Mouse (Mus musculus): ENCODE measurements at regions not wholly inside any gene's neighbourhood (a gene's known extent, or its start where the extent isn't known, plus 50 kb on each side); places are given as distances from the start of the nearest gene placed in this dataset.

DNA sequence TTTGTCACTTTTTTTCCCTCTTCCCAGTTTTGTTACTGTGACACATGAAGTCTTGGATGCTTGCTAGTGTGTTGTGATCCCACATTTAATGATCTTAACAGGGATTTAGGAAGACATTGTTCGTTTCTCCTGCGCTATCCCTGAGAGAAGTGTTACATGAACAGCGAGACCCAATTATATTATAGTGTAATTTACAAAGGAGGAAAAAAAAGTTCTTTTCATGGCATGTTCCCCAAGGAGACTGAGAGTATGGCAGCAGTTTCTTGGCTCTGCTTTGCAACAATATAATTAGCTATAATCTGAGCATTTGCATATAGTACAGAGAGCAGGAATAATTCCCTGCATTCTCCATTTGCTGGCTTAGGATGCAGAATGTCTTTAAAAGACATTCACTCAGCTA is 168.6 kb downstream of the Insc start:
- no peak for DNase-seq (ENCODE audit: extremely low spot score, low spot score)

DNA sequence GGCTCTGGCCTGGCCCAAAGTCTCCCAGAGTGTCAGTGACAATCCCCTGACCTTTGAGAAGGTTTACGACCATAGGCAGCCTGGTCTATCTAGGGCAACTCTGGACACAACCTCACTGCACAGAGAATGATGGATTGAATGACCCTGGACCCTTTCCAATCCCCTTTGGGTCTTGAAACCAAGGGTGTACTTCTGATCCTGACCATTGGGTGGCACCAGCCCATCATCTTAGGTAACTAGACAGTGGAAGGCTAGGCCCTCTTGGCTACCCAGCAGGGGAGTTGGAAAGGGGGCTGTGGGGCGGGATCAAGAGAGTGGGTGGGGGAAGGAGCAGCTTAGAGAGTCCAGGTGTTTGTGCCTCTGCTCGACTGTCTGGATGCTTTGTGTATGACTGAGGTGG is 178.7 kb downstream of the Insc start:
- DNase-seq (ENCODE audit: extremely low spot score, low spot score) = peak; percentile 75

DNA sequence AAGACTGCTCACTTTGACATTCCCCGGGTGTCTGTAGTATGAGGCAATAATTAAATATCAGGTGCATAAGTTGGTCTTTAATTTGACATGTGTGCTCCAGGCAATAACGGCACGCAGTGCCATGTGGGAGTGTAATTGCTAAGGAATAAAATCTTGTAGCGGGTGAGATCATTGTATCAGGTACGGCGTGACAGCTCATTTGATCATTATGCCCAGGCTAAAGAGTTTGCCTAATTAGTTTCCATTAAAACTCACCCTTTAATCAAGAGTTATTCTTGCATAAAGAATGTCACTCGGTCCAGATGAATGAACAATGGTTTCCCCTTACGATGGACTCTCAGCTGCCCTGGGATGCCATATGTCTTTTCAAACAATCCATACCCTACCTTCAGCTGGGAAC is 190.4 kb downstream of the Insc start:
- no peak for DNase-seq (ENCODE audit: extremely low spot score, low spot score)

DNA sequence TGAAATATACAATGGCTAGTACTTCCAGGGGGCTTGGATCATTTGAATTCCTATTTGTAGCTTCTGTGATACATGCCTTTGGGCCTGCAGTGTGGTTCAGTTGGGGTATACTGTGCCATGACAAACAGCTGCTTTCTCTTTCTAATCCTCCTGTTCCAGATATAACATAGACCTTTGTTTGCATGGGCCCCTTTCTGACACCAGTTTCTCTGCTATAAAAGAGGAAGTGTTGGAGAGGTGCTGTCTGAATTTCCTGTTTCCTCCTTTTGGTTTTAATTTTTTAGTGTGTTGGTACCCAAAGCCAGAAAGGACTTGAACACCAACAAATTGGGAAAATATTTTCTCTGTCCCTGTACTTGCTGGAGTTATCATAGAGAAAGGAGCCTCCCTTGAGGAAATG is 207.3 kb downstream of the Insc start:
- no peak for DNase-seq (ENCODE audit: extremely low spot score, low spot score)

DNA sequence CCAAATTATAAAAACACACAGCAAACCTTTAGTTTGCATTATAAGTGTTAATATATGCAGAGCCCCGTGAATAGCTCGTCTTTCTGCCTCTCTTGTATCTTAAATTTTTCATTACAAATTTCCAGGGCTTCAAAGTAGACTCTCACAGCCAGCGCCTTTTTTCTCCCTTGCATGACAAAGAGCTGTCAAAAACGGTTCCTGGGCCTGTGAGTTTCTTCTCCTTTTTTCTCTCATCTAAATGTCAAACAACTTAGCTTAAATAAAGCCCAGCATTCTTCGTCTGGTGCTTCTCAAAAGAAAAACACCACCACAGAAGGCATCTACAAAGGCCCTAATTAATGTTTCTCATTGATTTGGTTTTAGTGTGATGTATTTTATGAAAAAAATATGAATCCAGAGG is 219.7 kb downstream of the Insc start:
- DNase-seq (ENCODE audit: extremely low spot score, low spot score) = no peak

DNA sequence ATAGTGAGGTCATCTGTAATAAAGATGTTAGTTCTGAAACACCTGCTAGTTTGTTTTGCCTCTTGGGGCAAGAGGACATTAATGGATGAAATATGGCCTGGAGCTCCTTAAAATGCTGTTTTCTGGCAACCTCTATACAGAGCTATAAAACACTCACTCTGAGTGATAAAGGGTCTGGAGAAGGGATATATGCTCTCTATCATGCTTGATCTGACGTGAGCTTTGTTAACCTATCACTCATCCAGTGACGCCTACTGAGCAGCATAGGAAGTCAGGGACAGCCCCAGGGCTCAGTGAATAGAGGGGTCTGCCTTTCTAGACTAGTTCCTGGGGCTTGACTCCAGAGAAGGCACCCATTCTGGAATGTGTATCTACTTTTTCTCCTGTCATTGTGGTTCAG is 222.4 kb downstream of the Insc start:
- DNase-seq (ENCODE audit: extremely low spot score, low spot score) = no peak

DNA sequence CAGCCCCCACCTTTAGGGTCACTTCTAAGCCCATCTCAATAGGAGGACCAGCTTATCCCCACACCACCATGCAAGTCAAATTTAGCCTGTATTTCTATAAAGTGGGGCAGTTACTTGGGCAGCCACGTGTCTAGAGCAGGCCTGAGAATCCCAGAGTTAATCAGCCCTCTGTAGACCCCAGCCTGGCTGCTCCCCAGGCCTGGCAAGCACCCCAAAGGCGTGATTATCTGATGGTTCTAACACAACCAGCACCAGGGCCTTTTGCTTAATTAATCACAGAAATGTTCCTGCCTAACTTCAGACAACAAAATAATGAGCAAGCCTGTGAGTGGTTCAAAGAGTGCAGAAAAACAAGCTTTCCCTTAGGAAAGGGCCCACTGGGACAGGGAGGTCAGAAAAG is 243.0 kb downstream of the Insc start:
- no peak for DNase-seq (ENCODE audit: extremely low spot score, low spot score)

DNA sequence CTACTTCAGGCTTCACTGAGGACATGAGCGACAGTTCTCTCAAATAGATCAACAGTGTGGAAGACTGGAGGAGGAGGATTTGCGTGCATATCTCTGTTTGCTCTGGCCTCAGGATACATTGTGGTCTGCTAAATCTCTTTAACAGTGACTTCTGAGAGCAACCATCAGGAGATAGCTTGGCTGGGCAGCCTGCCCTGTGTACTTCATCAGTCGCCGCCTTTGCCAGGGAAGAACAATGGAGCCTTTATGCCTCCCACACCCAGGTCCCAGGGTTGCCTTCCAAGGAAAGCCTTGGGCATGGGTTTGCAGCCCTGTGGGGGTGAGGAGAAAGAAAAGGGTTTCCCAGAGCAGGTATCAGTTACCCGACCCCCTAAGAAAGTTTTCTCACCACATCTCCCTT is 247.8 kb downstream of the Insc start:
- no peak for DNase-seq (ENCODE audit: extremely low spot score, low spot score)

DNA sequence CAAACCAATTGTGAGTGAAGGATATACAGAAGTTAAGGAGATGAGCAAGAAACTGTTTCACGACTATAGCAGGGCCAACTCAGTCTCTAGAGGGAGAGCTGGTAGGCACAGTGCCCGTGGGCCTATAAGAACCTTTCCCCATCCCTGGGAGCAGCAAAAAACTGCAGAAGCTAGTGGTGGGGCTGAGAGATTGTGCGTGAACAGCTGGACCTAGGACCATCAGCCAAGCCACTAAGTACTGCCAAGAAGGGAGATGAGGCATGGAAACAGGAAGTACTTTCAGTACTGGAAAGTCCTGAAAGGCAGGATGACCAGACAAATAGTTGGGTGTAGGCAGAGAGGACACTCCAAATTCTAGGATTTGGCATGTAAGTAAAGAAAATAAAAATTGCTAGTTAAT is 248.9 kb downstream of the Insc start:
- DNase-seq (ENCODE audit: extremely low spot score, low spot score) = no peak

DNA sequence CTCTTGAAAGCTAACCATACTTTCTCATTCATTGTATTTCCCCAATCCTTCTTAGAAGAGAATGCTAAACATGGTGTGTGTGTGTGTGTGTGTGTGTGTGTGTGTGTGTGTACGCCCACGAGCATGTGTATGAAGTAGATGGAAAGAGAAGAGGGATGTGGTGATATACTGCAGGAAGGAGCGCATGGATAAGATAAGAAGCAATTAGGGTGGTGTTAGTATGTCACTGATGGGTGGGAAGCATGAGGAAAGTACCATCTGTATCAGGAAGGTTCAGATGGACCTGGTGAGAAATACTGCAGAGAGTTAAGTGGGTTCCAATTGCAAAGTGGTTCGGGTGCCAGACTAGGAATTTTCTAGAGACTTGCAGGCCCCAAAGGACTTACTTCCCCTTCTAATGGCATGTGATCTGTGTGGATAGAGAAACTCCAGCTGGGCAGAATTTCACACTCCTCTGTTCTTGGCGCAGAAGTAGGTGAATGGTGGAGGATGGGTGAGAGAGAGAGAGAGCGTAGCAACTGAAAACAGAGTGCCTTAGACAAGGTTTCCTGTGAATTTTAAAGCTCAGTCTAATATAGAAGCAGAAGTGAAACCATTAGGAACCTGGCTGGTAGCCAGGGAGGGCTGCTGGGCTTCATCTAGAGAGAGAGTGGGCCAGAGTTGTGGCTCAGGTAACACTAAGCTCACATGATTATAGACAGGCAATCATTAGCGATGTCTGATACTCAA is 257.5 kb downstream of the Insc start:
- no peak for DNase-seq (ENCODE audit: extremely low spot score, low spot score)

DNA sequence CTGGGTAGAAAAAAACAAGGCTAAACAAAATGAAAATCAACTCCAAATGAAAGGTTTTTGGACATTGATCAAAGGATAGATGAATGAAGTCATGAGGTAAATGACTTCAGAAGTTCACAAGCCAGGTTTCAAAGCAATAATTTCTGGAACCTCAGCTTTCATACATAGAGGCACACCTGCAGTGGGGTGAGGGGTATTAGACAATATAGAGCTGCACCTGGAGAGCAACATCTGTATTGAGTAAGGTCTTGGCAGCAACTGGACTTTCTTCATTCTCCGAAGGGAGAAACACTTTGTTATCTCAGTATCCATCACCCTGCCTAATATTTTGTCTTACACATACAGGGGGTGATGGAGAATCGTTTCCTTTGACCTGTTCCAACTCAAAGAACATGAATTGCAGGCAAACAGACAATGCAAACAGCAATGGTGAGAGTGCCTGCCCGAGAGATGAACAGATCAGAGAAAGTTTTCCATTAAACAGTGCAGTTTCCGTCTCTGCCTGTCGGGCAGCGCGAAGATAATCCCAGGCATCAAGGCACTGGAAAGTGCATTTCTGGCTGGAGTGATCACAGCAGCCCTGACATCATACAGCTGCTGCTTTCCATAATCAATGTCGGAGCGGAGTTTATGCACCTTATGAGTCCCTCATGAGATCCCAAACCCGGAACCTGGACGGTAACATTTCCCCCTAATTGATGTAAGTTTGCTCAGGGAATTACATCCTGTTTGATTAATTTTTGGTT is 270.9 kb downstream of the Insc start:
- no peak for DNase-seq (ENCODE audit: extremely low spot score, low spot score)

DNA sequence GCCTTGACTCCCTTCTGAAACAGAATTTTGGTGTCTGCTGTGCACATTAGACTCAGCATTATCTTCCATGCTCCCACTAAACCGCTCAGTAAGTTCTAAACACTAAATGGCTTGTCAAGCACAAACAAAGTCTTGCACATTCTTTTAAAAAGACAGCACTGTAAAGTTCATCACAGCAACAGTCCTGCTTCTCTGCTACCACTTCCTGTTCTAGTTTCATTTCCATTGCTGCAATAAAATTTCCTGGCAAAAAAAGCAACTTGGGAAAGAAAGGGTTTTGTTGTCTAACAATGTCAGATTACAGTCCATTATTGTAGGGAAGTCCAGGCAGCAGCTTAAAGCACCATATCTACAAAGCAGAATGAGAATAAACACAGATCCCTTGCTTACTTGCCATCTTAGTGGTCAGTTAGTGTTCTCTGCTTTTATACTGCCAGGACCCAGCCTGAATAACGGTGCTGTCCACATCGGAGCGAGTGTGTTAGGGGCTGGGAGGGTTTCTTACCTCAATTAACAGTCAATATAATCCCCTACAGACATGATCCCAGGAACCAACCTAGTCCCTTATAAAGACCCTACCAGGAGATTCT is 276.0 kb downstream of the Insc start:
- no peak for DNase-seq (ENCODE audit: extremely low spot score, low spot score)

DNA sequence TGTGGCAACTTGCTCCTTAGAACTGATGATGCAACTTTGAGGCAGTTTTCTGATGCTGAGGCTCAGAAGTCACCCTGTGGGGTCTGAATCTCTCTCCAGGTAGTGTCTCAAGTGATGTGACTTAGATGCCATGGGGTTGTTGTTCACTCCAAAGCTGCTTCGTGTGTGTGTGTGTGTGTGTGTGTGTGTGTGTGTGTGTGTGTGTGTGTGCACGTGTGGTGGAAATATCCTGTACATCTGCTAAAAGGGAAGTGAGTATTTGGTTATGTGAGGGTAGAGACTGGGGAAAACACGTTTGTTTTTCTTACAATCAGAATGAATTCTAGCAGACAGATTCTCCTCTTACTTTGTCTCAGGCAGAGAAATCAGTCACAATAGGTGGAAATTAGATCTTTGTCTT is 276.5 kb downstream of the Insc start:
- no peak for DNase-seq (ENCODE audit: extremely low spot score, low spot score)

DNA sequence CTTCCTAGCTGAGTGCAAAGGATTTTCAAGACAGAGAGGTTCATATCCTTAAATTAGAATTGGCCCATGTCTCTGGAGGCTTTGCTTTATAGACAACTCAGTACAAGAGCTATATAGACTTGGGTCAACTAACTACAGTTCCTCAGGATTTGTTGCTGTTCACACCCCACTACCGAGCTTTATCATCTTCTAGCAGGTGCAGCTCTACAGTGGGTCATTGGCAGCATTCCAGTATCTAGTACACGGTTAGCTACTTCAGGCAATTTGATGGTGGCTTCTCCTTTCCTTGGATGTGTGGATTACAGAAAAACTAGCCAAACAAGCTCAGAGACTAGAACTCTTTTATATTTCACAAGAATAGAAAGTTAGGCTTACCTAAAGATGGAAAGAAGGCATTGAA is 282.3 kb downstream of the Insc start:
- no peak for DNase-seq (ENCODE audit: extremely low spot score, low spot score)

DNA sequence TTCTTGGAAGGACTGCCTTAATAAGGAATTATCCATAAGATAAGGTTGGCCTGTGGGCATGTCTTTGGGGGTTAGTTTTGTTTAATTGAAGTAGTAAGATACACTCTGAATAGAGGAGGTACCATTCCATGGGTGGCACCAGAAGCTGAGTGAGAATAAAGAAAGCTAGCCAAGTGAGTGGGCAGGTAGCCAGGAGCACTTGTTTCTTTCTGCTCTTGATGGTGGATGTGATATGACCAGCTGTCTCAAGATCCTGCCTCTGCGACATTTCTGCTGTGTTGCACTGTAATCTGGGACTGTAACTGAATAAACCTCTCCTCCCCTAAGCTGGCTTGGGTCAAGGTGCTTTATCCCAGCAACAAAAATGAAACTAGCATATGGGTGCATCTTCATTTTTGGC is 284.2 kb downstream of the Insc start:
- DNase-seq (ENCODE audit: extremely low spot score, low spot score) = no peak

DNA sequence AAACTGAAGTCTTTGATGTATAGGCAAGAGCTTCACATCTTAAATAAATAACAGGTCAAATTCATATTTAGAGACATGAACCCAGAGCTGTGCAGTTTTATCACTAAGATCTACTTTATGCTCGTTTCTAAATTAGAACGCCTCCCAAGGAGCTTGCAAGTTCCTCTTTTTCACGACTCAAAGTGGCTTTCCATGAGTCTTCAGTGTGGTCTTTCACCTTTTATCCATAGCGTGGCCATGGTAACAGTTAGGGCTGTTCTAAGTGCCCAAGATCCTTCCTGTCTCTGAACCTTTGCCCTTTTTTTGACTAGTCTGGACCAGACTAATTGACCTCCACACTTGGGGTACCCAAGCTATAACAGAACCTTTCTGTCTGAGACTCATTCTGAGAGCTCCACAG is 290.5 kb downstream of the Insc start:
- DNase-seq (ENCODE audit: extremely low spot score, low spot score) = no peak

DNA sequence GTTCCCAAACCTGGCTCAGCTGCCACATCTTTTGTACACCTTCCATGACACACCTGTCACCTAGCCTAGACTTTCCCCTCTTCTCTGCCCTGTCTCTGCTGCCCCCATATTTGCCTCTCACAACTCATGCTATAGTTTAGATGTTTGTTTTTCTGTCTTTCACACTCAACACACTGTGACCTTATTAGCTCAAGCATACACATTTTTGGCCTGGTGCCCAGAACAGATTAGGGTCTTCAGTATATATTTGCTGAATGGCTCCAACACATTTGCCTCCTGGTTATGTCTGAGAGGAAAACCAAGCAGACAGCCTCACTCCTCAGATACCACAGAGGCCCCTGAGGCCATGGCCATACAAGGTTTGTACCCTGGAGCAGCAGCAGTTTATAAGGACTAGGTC is 312.0 kb downstream of the Insc start:
- no peak for DNase-seq (ENCODE audit: extremely low spot score, low spot score)

DNA sequence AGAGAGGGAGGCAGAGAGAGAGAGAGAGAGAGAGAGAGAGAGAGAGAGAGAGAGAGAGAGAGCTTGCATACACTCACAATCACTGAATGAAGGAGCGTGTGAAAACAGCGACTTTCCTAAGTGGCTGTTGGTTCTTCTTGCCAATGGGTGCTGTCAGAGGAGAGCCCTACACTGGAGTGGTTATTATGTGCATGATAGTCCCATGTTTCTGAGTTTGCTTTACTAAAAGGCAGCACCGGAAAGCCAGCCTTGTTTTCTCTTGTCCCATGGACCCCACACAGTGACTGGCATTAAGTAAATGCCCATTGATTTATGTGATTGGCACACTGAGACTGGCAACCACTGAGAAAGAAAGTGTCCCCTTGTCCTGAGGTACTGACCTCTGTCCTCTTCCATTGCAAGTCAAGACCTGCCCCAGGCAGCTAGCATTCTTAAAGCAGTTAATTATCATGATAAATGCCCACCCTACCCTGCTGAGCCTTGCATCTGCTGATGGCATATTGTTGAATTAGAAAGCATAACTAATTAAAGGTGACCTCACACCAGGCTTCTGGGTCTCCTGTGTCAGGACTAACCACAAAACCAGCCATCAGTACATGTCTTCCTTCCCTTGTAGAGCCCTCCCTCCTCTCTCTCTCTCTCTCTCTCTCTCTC is 313.6 kb downstream of the Insc start:
- DNase-seq (ENCODE audit: extremely low spot score, low spot score) = peak; percentile 44

DNA sequence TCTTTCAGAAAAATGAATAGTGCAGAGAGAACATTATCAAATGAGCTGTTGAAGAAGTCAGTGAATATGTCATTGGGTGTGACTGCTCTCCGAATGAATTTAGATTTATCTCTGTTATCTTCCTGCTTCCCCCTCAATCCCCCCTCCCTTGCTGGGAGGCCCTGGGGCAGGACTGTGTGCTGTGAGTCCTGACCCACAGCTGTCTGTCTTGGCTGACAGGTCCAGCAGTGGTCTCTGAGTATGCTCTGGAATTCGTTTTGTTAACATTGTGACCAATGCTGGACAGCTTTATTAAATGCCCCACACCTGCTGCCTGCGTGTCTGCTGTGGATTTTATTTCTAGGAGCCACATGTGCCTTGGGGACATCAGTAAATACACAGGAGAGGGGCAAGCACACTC is 314.2 kb downstream of the Insc start:
- DNase-seq (ENCODE audit: extremely low spot score, low spot score) = peak; percentile 22

DNA sequence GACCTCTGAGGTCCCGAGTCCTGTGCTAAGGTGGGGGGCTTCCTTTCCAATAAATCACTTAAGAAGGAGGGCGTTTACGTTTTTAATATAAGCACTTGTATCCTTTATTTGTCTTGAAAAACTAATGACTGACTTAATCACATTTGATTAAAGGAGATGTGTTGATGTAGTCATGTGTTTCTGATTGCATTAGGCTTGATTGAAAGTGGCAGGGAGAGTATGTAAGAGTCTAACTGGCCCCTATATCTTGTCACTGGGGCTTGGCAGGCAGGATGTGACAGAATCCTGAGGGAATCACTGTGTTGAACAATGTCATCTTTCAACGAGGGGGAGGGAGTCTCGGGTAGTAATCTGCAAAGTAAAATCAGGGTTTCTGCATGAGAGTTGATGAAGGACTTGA is 316.7 kb downstream of the Insc start:
- no peak for DNase-seq (ENCODE audit: extremely low spot score, low spot score)

DNA sequence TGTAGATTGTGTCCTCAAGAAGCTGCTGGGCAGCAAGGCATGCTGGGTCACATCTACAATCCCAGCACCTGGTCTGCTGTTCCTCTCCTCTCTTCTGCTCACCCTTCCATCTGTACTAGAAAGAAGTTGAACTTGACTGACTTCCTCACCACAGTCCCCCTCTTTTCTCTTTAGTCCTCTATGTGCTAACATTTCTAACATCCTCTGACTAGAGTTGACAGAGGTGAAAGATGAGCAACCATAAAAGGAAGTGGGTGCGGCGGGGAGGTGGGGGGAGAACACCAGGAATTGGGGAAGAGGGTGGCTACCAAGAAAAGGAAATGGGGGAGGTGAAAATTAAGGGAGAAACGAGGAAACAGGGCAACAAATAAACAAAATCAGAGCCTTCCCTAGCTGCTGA is 319.3 kb downstream of the Insc start:
- no peak for DNase-seq (ENCODE audit: extremely low spot score, low spot score)

DNA sequence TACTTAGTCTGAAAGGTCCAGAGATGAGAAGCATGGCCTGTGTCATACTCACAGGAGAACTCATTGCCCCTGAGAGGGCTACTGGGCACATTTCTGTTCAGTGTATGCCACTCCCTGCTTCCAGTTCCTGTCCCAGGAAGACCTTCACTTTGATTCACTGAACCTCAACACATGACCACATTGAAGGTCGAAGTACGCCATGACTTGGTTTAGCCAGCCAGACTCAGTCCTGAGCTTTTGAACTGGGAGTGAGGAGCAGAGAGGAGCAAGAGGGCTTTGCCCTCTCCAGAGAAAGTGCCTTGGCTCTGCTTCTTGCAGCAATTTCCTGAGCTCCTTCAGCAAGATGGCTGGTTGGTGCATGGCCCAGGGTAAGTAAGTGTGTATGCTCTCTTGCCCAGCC is 324.1 kb downstream of the Insc start:
- no peak for DNase-seq (ENCODE audit: extremely low spot score, low spot score)
